Mouse (Mus musculus) G1E-ER4 (cell line): ENCODE results near the gene Fgfr2. TPM values are rescaled to one million over a fixed set of nuclear protein-coding genes. Genes with fewer than 3 reads are reported as not detected.

Experiments
- GATA1 ChIP-seq: IDR thresholded peaks from one replicate; pipeline ENCODE4 v1.8.0; 2012; ENCODE audit warnings: low read length, inconsistent platforms
- polyA plus RNA-seq: library from polyadenylated mRNA; stranded (reverse); fragments of >175 nt; gene quantifications from 2 replicates; pipeline ENCODE4 v1.2.3, GENCODE M21; 2012

Gene Fgfr2
- polyA plus RNA-seq, 1 experiment = not detected

DNA sequence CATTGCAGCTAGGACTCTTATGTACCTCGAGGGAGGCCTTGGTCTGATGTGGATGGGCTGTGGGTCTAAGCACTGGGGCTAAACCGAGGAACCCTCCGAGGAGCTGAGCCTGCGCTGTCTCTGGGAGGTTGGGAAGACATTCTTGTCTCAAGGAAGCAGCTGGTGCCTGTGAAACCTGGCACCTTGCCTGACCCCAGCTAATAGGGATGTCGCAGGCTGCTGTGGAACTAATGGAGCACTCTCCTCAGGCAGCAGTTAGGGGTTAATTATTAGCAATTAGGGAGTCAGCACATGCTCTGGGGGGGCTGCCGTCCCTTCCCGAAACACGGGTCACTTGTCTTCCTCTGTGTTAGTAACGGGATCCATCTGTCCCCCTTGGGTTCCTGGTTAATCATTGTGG, 482.2 kb downstream of the Fgfr2 start:
- no peak for TF ChIP-seq GATA1

GRCm38 (mm10) chr7:132638446-132639087, 484.6 kb downstream of the Fgfr2 start:
- TF ChIP-seq GATA1 = no peak

- TF ChIP-seq GATA1 = no peak
These were observed 485.9 kb downstream of the Fgfr2 start for GRCm38 (mm10) chr7:132637292-132637691.

DNA sequence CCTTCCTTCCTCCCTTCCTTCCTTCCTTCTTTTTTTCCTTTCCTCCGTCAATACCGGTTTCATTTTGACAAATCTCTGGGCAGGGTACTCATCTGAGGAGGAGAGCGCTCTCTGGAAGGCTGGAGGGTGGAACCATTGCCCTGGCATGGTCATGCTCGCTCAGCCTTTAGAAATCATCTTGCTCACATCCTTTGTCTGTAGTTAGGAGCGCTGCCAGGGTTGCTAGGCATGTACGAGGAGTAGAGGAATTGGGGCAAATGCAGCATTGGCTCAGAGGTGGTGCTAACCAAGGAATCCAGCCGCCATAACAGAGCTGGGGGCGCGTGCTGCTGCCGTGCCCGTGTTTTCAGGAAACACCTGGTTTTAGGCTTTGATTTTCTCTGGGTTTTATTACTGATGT, 491.8 kb downstream of the Fgfr2 start:
- no peak for TF ChIP-seq GATA1

DNA sequence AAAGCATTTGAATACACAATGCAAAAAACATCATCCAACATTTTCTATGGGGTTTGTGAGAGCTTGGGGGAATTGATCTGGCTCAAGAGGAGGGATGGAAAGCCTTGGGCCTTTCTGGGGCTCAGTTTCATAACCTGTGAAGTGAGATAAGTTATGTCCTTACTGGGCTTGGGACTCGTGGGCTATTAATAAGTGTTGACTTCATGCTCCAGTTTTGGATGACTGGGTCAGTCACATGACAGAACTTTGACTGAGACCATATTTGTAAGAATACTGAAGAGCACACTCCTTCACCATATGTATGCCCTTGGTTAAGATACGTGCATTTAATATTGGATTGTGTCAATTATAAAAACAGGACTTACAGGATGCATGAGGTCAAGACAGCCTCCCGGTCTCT, 495.7 kb downstream of the Fgfr2 start:
- TF ChIP-seq GATA1 = no peak

- TF ChIP-seq GATA1 = no peak
These were observed 497.0 kb downstream of the Fgfr2 start for GRCm38 (mm10) chr7:132626174-132626573.

DNA sequence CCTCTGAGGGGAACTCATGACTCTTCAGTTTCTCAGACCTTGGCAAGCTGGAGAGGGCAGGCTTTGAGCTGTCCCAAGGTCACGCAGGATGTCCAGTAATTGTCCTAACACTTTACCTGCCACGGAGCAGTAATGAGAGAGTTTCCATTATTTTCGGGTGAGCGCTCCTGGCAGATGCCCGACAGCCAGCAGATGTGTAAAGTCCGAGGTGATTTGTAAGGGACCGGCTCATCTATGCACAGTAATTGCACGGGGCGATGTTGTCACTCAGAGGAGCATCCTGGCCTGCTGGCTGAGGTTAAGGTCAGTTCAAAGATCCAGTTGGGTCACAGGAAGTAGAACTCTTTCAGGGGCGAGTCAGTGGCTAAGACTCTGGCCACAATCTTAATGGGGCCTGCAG, 499.0 kb downstream of the Fgfr2 start:
- TF ChIP-seq GATA1 = no peak

DNA sequence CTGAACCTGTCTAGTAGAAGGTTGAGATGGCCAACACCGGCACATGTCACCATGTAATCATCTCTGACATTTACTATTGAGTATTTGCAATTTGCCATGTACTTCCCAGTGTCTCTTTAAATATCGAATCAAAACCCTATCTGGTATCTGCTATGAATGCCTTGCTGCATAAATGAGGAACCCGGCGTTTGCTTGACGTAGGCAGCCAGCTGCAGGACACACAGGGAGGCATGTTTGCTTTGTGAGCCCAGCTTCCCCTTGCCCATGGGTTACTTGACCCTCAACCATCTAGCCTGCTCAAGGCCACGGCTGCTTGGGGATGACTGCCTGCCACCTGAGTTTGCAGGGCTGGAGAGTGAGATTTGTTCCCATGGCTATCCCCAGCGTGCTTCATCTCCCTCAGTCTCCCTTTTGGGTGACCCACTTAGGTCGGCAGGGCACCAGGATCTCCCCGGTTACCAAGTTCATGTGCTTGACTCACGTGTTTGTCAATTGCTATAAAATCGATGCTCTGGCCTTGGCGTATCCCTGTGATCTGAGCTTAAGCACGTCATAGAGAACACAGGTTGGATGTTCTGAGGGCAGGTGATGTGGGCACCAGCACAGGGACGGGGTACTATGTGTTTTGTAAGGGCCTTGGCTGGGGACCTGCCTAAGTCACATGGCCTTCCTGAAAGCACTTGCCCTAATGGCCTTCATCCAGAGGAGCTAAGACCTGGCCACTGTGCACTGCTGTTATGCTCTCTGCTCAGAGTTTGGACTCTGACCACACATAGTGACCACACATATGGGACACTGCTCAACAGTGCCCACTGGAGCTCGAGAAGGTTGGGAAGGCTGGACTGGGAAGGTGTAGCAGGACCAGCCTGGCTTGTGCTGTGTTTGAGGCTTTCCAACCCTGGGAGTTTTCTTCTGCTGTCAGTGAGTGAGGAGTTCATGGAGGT, 502.9 kb downstream of the Fgfr2 start:
- TF ChIP-seq GATA1 = no peak

GRCm38 (mm10) chr7:132619549-132619948, 503.6 kb downstream of the Fgfr2 start:
- no peak for TF ChIP-seq GATA1

DNA sequence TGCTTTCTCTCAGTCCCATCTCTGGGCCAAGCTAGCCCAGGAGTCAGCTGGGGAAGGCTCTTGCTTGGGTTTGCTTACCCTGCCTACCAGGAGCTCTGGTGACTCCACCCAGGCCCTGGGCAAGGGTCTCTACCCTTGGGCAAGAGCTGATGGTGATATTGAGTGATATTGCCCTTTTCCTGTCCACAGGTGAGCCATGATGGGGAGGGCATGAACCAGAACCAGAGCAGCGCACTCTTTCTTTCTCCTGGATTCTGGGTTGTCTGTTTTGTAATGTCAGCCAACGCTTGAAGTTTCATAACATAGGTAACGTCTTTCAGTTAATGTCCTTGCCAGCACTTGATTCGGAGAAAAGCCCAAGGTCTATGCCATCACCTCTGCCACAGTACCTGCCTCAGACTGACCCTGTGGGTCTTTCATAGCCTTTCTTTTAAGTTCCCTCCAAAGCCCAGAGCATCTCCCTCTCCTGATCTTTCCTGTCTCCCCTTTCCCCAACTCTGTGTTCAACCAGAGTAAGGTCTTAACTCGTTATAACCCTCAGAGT, 506.1 kb downstream of the Fgfr2 start:
- no peak for TF ChIP-seq GATA1

DNA sequence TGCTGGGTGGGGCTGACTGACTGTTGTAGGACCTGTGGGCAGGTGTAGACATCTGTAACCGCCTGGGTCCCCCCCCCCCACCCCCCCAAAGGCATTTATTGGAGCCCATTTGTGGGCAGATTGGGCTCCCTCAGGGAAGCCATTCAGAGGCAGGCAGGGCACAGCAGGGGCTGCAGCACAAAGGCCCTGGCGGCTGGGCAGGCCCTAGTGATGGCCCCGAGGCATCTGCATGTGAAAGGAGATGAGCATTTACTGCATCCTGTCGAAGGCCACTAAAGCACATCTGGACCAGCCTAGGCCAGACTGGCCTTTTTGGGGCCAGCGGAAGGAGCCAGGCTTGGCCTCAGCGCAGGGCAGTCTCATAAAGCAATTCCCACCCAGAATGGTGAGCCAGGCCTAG, 506.8 kb downstream of the Fgfr2 start:
- no peak for TF ChIP-seq GATA1

DNA sequence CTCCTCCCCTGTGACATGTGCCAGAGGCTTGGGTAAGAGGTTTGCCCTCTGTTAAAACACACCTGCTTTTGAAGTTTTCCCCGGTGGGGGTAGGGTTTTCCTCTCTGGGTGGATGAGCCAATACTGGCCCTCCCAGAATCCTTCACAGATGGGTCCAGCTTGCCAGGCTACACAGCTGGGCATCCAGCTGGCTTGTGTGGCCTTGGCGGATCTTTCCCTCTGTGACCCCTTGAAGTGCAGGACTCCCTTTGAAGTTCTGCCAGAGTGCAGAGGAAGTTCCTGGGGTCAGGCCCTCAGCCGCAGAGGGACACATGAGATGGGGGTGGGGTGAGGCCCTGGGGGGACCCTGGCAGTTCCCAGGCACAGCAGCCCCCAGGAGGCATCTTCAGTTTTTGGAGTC, 507.8 kb downstream of the Fgfr2 start:
- no peak for TF ChIP-seq GATA1

DNA sequence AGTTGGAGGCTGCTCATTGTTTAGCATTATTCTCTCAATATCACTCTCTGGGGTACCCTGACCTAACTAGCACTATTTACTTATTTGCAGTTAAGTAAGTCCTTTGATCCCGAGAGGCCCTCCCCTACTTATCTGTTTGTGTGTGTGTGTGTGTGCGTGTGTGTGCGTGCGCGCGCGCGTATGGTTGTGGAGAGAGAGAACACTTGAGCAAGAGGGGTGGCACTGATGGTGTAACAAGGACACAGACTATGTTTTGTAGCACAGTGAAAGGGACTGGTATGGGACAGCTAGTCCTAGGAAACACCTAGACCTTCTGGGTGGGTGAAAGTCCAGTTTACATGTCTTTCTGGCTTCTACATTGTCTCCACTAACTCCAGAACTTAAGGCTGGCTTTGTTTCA, 511.6 kb downstream of the Fgfr2 start:
- no peak for TF ChIP-seq GATA1

DNA sequence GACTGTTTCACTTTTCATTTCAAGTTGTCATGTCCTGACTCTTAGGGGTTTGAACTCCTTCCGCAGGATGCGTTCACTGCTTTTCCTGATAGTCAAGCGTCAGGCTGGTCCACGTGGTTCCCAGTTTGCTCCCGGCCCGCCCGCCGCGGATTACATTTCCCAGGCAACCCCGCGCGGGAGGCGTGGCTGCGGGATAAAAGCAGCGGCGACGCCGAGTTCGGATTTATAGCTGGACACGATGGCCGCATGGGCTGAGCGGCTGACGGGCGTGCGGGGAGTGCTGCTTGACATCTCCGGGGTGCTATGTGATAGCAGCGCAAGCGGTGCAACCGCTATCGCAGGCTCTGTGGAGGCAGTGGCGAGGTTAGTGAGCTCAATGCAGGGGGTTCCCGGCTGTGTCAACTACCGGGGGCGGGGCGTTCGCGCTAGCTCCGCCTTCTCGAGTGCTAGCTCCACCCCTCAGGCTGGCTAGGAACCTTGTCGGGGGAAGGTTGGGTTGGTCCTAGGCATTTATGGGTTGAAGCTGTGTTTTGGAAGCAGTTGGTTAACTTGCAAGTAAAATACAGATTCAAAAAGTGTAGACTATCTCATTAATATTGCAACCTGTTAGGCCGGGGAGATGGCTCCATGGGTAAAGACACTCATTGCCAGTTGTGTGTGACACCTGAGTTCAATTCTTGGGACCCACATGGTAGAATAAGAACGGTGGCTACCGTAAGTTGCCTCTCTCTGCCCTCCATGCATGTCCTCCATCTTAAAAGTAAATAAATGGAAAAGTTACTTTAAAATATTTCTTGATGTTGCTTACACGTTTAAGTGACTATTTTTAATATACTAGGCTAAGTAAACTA, 512.5 kb downstream of the Fgfr2 start, which contains the start of gene Lhpp:
TSS of gene Lhpp (plus strand) at position 171 of the 851 bp plus-strand sequence.
- no peak for TF ChIP-seq GATA1

- no peak for TF ChIP-seq GATA1
These were observed 514.7 kb downstream of the Fgfr2 start for GRCm38 (mm10) chr7:132608316-132609020.
